Mouse (Mus musculus) thymus, postnatal 25 days (tissue): ENCODE measurements around the gene Luzp1.

Source experiments
- DNase-seq: peaks from one replicate; pipeline ENCODE4 v3.0.0; 2022

Gene Luzp1

GRCm38 (mm10) chr4:136462839-136463178 is 6.8 kb upstream of the Luzp1 start:
- no peak for DNase-seq

- DNase-seq = no peak
Measured at GRCm38 (mm10) chr4:136463436-136463835, 6.1 kb upstream of the Luzp1 start.

- no peak for DNase-seq
Measured at GRCm38 (mm10) chr4:136466226-136466625, 3.3 kb upstream of the Luzp1 start.

- DNase-seq = peak; percentile 11
Measured at GRCm38 (mm10) chr4:136468553-136469327, 821 bp upstream of the Luzp1 start.

- DNase-seq = no peak
Measured at GRCm38 (mm10) chr4:136469941-136470346, 383 bp downstream of the Luzp1 start.

- peak; percentile 37 for DNase-seq
Measured at GRCm38 (mm10) chr4:136470347-136471071, 948 bp downstream of the Luzp1 start.

GRCm38 (mm10) chr4:136476692-136477091 is 7.1 kb downstream of the Luzp1 start:
- no peak for DNase-seq

- no peak for DNase-seq
Measured at GRCm38 (mm10) chr4:136486549-136486948, 17.0 kb downstream of the Luzp1 start.

- no peak for DNase-seq
Measured at GRCm38 (mm10) chr4:136495993-136496392, 26.4 kb downstream of the Luzp1 start.

GRCm38 (mm10) chr4:136505426-136506215 is 36.1 kb downstream of the Luzp1 start:
- DNase-seq = no peak

GRCm38 (mm10) chr4:136509857-136510256 is 40.3 kb downstream of the Luzp1 start:
- peak; percentile 47 for DNase-seq

- no peak for DNase-seq
Measured at GRCm38 (mm10) chr4:136511708-136512107, 42.1 kb downstream of the Luzp1 start.

- no peak for DNase-seq
Measured at GRCm38 (mm10) chr4:136512905-136513304, 43.3 kb downstream of the Luzp1 start.

- DNase-seq = no peak
Measured at GRCm38 (mm10) chr4:136518141-136518540, 48.6 kb downstream of the Luzp1 start.

GRCm38 (mm10) chr4:136518576-136518975 is 49.0 kb downstream of the Luzp1 start:
- no peak for DNase-seq

GRCm38 (mm10) chr4:136519866-136520265 is 50.3 kb downstream of the Luzp1 start:
- no peak for DNase-seq

- no peak for DNase-seq
Measured at GRCm38 (mm10) chr4:136521898-136522297, 52.3 kb downstream of the Luzp1 start.

- DNase-seq = no peak
Measured at GRCm38 (mm10) chr4:136524309-136524708, 54.7 kb downstream of the Luzp1 start.

- DNase-seq = peak; percentile 45
Measured at GRCm38 (mm10) chr4:136526412-136526811, 56.9 kb downstream of the Luzp1 start.

- DNase-seq = no peak
Measured at GRCm38 (mm10) chr4:136545151-136545550, 75.6 kb downstream of the Luzp1 start.

- no peak for DNase-seq
Measured at GRCm38 (mm10) chr4:136546279-136547045, 76.9 kb downstream of the Luzp1 start.

- DNase-seq = no peak
Measured at GRCm38 (mm10) chr4:136547721-136548120, 78.2 kb downstream of the Luzp1 start.

GRCm38 (mm10) chr4:136548381-136548801 is 78.8 kb downstream of the Luzp1 start:
- no peak for DNase-seq
